24 mouse cellular contexts compared by ENCODE assay signal in the genomic region with DNA sequence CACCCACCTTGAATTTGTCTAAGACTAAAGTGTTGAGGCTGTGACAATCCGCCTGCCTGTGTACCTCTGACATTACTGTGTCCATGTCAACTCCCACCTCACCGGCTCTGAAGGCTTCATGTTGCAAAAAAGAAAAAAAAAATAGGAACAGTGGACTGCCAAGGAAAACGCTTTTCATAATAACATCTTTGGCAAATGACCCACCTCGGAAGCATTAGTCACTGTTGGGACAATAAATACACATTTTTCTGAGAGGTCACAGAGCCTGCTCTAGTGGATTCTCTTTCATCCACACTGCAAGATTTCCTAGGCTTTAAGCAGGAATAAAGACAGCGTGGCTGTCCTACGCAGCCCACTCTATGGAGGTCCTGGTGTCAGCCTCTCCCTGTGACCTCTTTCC.
DNase-seq lines count a peak whose midpoint lies in the region; ATAC-seq and TF ChIP-seq lines count a peak whose summit lies in the region.
"Had no signal": no experiment of that assay in that cellular context is flagged by ENCODE, and none has a peak within 500 bp of the region (broad histone marks: within the 10 kb centered on the region; RNA-seq: fewer than 3 reads in every experiment).

No protein-coding gene starts in this region.

- TF ChIP-seq CTCF in gastrocnemius, adult 2 months (IDR thresholded peaks at IDR 0.05): no peak

- DNase-seq in gastrocnemius, adult 2 months: no peak
- DNase-seq in gastrocnemius, postnatal 14 days: no peak
- no peak for DNase-seq in kidney, postnatal 25 days
- peak; percentile 85 for DNase-seq in adipocyte (ENCODE audit: low spot score)
- no peak for DNase-seq in limb, embryonic 10.5 days (ENCODE audit: low spot score)
- no peak for DNase-seq in cerebellum, adult 9-11 months
- DNase-seq: B cell, adult 2 months; cerebellum, adult 2 months; cerebellum, postnatal 36 days; embryo, embryonic 11 days; gastrocnemius, postnatal 10 days; lung, adult 18-20 months; lung, postnatal 14 days; spleen, adult 18-20 months had no signal

- peak overlapping the region; percentile 63 for H3K27ac ChIP-seq in gastrocnemius, adult 2 months
- H3K27ac ChIP-seq in kidney, embryonic 15.5 days: 0 out of 2 replicates have a peak overlapping the region, but pooled peaks have one; percentile 27
- no peak overlapping the region for H3K27ac ChIP-seq in limb, embryonic 10.5 days
- H3K27ac ChIP-seq: embryonic facial prominence, embryonic 13.5 days; hindbrain, postnatal 0 days; midbrain, embryonic 13.5 days had no signal

- no peaks in the 10 kb centered on the region for H3K9me3 ChIP-seq in kidney, embryonic 15.5 days (replicated peaks)
- H3K9me3 ChIP-seq in limb, embryonic 10.5 days (replicated peaks): no peaks in the 10 kb centered on the region
- H3K9me3 ChIP-seq: embryonic facial prominence, embryonic 13.5 days; G1E; midbrain, embryonic 13.5 days had no signal

- no peak overlapping the region for H3K4me3 ChIP-seq in gastrocnemius, adult 2 months
- H3K4me3 ChIP-seq in kidney, embryonic 15.5 days (replicated peaks): no peak overlapping the region
- H3K4me3 ChIP-seq in limb, embryonic 10.5 days: no peak overlapping the region
- H3K4me3 ChIP-seq: embryonic facial prominence, embryonic 13.5 days; midbrain, embryonic 13.5 days had no signal

- no peak overlapping the region for H3K4me2 ChIP-seq in kidney, embryonic 15.5 days
- H3K4me2 ChIP-seq: embryonic facial prominence, embryonic 13.5 days; liver, embryonic 11.5 days; midbrain, embryonic 13.5 days had no signal

- H3K9ac ChIP-seq in kidney, embryonic 15.5 days: no peak overlapping the region
- H3K9ac ChIP-seq: embryonic facial prominence, embryonic 13.5 days; midbrain, embryonic 13.5 days had no signal

- peaks cover 13% of the 10 kb centered on the region for H3K36me3 ChIP-seq in kidney, embryonic 15.5 days
- no peaks in the 10 kb centered on the region for H3K36me3 ChIP-seq in limb, embryonic 10.5 days

- WGBS in kidney, embryonic 15.5 days: 43% methylated on average over 6 of the region's 6 CpGs
- WGBS in limb, embryonic 10.5 days: 91% methylated on average over 6 of the region's 6 CpGs

- H3K27me3 ChIP-seq in kidney, embryonic 15.5 days: no peaks in the 10 kb centered on the region
- no peaks in the 10 kb centered on the region for H3K27me3 ChIP-seq in limb, embryonic 10.5 days (ENCODE audit: low read depth, poor library complexity, severe bottlenecking)
- H3K27me3 ChIP-seq: CH12.LX; embryonic facial prominence, embryonic 13.5 days; midbrain, embryonic 13.5 days had no signal

- intact Hi-C loops in gastrocnemius, adult 2 months (cut with DNase I): no loop called here
- intact Hi-C loops in gastrocnemius, postnatal 14 days (cut with DNase I; ENCODE audit: low total_unique reads): no loop called here

- H3K4me1 ChIP-seq in kidney, embryonic 15.5 days: 0 out of 2 replicates have a peak, but pooled peaks cover 5% of the 10 kb centered on the region
- no peaks in the 10 kb centered on the region for H3K4me1 ChIP-seq in limb, embryonic 10.5 days
- H3K4me1 ChIP-seq: embryonic facial prominence, embryonic 13.5 days; midbrain, embryonic 13.5 days had no signal

- ATAC-seq in kidney, embryonic 15.5 days (replicated peaks; ENCODE audit: low FRiP score): no peak
- ATAC-seq: activated CD4-positive, CD25-positive, alpha-beta regulatory T cell, adult 4 months; forebrain, embryonic 14.5 days; hindbrain, postnatal 0 days; intestine, embryonic 16.5 days; midbrain, embryonic 13.5 days had no signal
